8 mouse cellular contexts compared by ENCODE assay signal in the genomic region with DNA sequence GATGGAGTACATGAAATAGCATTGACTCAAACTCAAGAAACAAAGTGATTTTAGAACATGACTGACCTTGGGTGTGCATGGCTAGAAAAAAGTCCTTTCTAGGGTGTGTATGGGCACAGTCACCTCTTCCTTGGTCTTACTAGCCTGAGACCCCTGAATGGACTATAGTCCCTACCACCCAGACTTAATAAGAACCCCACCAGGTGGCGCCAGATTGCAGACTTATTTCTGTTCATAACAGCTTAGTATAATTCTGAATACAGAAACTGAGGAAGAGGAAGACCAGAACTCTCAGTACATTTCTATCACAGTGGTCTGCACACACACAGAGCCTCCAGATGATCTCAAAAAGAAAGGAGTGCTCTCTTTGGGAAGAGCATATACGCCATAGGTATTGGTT.
DNase-seq lines count a peak whose midpoint lies in the region; ATAC-seq and TF ChIP-seq lines count a peak whose summit lies in the region.

No protein-coding gene starts in this region.

- peak; percentile 74 for TF ChIP-seq RAD21 in MEL (IDR thresholded peaks at IDR 0.05; ENCODE audit: low read depth, low read length)

- H3K4me1 ChIP-seq in intestine, embryonic 14.5 days (replicated peaks; ENCODE audit: control insufficient read depth, insufficient read depth, low read length), result no peaks in the 10 kb centered on the region
- no peaks in the 10 kb centered on the region for H3K4me1 ChIP-seq in intestine, embryonic 15.5 days (replicated peaks)
- H3K4me1 ChIP-seq in MEL (ENCODE audit: control insufficient read depth in 1 of 2, insufficient read depth in 2 of 2, low read length in 2 of 2), result no peaks in the 10 kb centered on the region

- H3K27me3 ChIP-seq in intestine, embryonic 14.5 days (replicated peaks; ENCODE audit: control insufficient read depth, insufficient read depth, low read length), result no peaks in the 10 kb centered on the region
- no peaks in the 10 kb centered on the region for H3K27me3 ChIP-seq in intestine, embryonic 15.5 days (replicated peaks)
- H3K27me3 ChIP-seq in MEL (ENCODE audit: control insufficient read depth in 1 of 2, insufficient read depth in 2 of 2, low read length in 2 of 2), result no peaks in the 10 kb centered on the region; a peak in 2 of 4 replicates

- H3K4me3 ChIP-seq in intestine, embryonic 14.5 days (ENCODE audit: low read depth, low read length), result no peak overlapping the region
- no peak overlapping the region for H3K4me3 ChIP-seq in intestine, embryonic 15.5 days (replicated peaks)
- no peak overlapping the region for H3K4me3 ChIP-seq in MEL (ENCODE audit: control insufficient read depth in 1 of 2, insufficient read depth in 1 of 2, low read depth in 2 of 2, low read length in 2 of 2)

- H3K9ac ChIP-seq in intestine, embryonic 14.5 days (ENCODE audit: low read length), result no peak overlapping the region
- H3K9ac ChIP-seq in intestine, embryonic 15.5 days, result no peak overlapping the region
- no peak overlapping the region for H3K9ac ChIP-seq in MEL (ENCODE audit: control insufficient read depth, low read depth, low read length, poor library complexity, severe bottlenecking)

- peak; percentile 46 to 87 (median 54); a peak in 5 of 6 replicates for TF ChIP-seq CTCF in MEL (IDR thresholded peaks at IDR 0.05 in 2 of 3, conservative IDR thresholded peaks at IDR 0.05 in 1 of 3; ENCODE audit: control insufficient read depth in 1 of 3, insufficient read depth in 1 of 3, low read depth in 2 of 3, low read length in 3 of 3, poor library complexity in 1 of 3, severe bottlenecking in 1 of 3)

- H3K36me3 ChIP-seq in intestine, embryonic 14.5 days (ENCODE audit: control insufficient read depth, insufficient read depth, low read length), result peaks cover 14% of the 10 kb centered on the region; the same call in 1 of the 2 replicates
- 0 out of 2 replicates have a peak, but pooled peaks cover 4% of the 10 kb centered on the region for H3K36me3 ChIP-seq in intestine, embryonic 15.5 days
- no peaks in the 10 kb centered on the region for H3K36me3 ChIP-seq in MEL (ENCODE audit: control insufficient read depth in 1 of 2, insufficient read depth in 2 of 2, low read length in 2 of 2)

- no peaks in the 10 kb centered on the region for H3K79me2 ChIP-seq in MEL (ENCODE audit: control insufficient read depth, insufficient read depth, low read length, poor library complexity)

- no peaks in the 10 kb centered on the region for H3K9me3 ChIP-seq in intestine, embryonic 14.5 days (ENCODE audit: control insufficient read depth, low read length)
- no peaks in the 10 kb centered on the region for H3K9me3 ChIP-seq in intestine, embryonic 15.5 days
- no peaks in the 10 kb centered on the region for H3K9me3 ChIP-seq in MEL (replicated peaks; ENCODE audit: insufficient read depth, low read length)

- DNase-seq in intestine, embryonic 14.5 days (ENCODE audit: low spot score), result peak; percentile 68
- DNase-seq in MEL (ENCODE audit: low read depth, low spot score), result peak; percentile 73
- DNase-seq in cerebellum, postnatal 10 days, result peak; percentile 85
- DNase-seq in gastrocnemius, adult 8-10 months (ENCODE audit: low spot score in 2 of 2), result peak; percentile 18 to 21
- DNase-seq in left cerebral cortex, postnatal 14 days (ENCODE audit: low spot score in 2 of 2), result peak; percentile 40 to 70
- DNase-seq in retina, adult 2 months (ENCODE audit: low read depth, low spot score), result peak; percentile 22
- DNase-seq in T-cell, adult 2 months (ENCODE audit: low spot score), result no peak

- no peak overlapping the region for H3K4me2 ChIP-seq in intestine, embryonic 14.5 days (ENCODE audit: low read length)
- H3K4me2 ChIP-seq in intestine, embryonic 15.5 days (replicated peaks), result no peak overlapping the region

- H3K27ac ChIP-seq in intestine, embryonic 14.5 days (ENCODE audit: low read depth), result no peak overlapping the region
- H3K27ac ChIP-seq in intestine, embryonic 15.5 days, result no peak overlapping the region
- H3K27ac ChIP-seq in MEL (ENCODE audit: control insufficient read depth, low read depth, low read length), result no peak overlapping the region

- intact Hi-C loops in left cerebral cortex, postnatal 14 days (cut with DNase I), result no loop called here

- no peak for ATAC-seq in intestine, embryonic 14.5 days (replicated peaks; ENCODE audit: low FRiP score, low TSS enrichment, low read depth)
- no peak for ATAC-seq in intestine, embryonic 15.5 days

- no peak for TF ChIP-seq EP300 in MEL (IDR thresholded peaks at IDR 0.05; ENCODE audit: low read depth in 1 of 2, low read length in 2 of 2)

- WGBS in intestine, embryonic 14.5 days, result 49% methylated on average over 2 of the region's 2 CpGs
- WGBS in intestine, embryonic 15.5 days, result 49% methylated on average over 2 of the region's 2 CpGs

- TF ChIP-seq POLR2A in MEL (IDR thresholded peaks at IDR 0.05; ENCODE audit: control insufficient read depth in 1 of 2, insufficient read depth in 1 of 2, low read depth in 1 of 2, low read length in 2 of 2, poor library complexity in 1 of 2), result no peak

TF ChIP-seq in MEL, 35 proteins besides CTCF, POLR2A, EP300 and RAD21:
- TF ChIP-seq ZC3H11A (IDR thresholded peaks at IDR 0.05; ENCODE audit: low read depth, low read length), result peak; percentile 63
- TF ChIP-seq USF1 (IDR thresholded peaks at IDR 0.05; ENCODE audit: low read depth, low read length), result no peak
- no peak for TF ChIP-seq SIN3A (IDR thresholded peaks at IDR 0.05; ENCODE audit: low read length)
- no peak for TF ChIP-seq MAX (IDR thresholded peaks at IDR 0.05; ENCODE audit: low read length)
- peak; percentile 96 for TF ChIP-seq SMC3 (IDR thresholded peaks at IDR 0.05; ENCODE audit: low read depth, low read length)
- TF ChIP-seq KAT2A (conservative IDR thresholded peaks at IDR 0.05; ENCODE audit: low read depth, low read length), result no peak
